Mouse (Mus musculus): ENCODE data around the gene Ldhb.

DNA sequence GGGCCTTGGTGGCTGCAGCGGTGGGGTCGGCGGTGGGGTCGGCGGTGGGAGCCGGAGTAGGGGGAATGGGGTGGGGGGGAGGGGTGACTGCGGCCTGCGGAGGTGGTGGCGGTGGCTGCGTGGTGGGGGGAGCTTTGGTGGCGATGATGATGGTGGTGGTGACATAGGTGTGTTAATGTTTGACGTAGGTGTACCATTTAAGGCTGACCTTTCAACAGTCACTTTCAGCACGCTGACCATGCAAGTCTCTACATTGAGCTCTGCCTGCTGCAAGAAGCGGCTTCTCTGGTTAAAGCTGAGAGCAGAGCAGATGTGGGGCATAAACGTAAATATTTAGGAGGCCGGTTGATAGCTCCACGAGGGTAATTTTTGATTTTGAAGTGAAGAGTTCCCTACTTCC, 24.4 kb upstream of the Ldhb start:
- no peak for TF ChIP-seq MEF2A (IDR thresholded peaks at IDR 0.05; ENCODE audit: borderline replicate concordance, low read depth, low read length)
- no peak for TF ChIP-seq CTCF (conservative IDR thresholded peaks at IDR 0.05 in 1 of 2, IDR thresholded peaks at IDR 0.05 in 1 of 2; ENCODE audit: low read depth in 2 of 2, low read length in 2 of 2)
- no peak for TF ChIP-seq MAX (IDR thresholded peaks at IDR 0.05; ENCODE audit: low read length)
- no peak for TF ChIP-seq EP300 (IDR thresholded peaks at IDR 0.05; ENCODE audit: low read length)
- no peak for TF ChIP-seq NELFE (IDR thresholded peaks at IDR 0.05; ENCODE audit: low read depth, low read length)
- TF ChIP-seq POLR2A (IDR thresholded peaks at IDR 0.05; ENCODE audit: low read depth, low read length), result no peak
- TF ChIP-seq USF1 (IDR thresholded peaks at IDR 0.05; ENCODE audit: low read depth, low read length), result no peak
- TF ChIP-seq NRF1 (IDR thresholded peaks at IDR 0.05; ENCODE audit: low read depth, low read length), result no peak
